ENCODE assay signal across 19 mouse cellular contexts in the genomic region with DNA sequence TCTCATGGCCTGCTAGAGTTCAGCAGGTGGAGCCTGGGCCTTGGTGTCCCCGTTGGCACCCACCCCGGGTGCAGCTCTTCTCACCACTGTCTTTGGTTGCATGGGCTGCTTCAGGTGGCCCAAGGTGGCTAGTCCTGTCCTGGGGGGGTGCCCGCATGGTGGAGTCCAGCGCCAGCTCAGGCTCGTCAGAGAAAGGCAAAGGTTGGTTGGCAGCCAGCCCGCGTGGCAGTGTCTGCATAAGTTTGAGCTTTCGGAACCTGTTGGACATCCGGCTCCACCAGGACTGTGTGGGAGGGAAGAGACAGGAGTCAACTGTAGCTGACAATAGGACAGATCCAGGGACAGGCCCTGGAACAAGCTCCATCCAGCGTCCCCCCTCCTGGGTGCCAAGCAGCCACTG. TPM values are rescaled to one million over a fixed set of nuclear protein-coding genes. Genes with fewer than 3 reads are reported as not detected.
"Had no signal": no experiment of that assay in that cellular context is flagged by ENCODE, and none has a peak within 500 bp of the region (broad histone marks: within the 10 kb centered on the region; RNA-seq: fewer than 3 reads in every experiment).

No protein-coding gene starts in this region.

- H3K4me3 ChIP-seq: intestine, embryonic 15.5 days; limb, embryonic 10.5 days; limb, embryonic 13.5 days; liver, embryonic 12.5 days; liver, embryonic 15.5 days; lung, embryonic 15.5 days had no signal

- DNase-seq: layer of hippocampus, adult 9-11 months; liver; lung, adult 18-20 months; lung, postnatal 10 days; lung, postnatal 4 days; midbrain, embryonic 14.5 days; thymus, adult 18-20 months; thymus, postnatal 36 days had no signal

- H3K9ac ChIP-seq: intestine, embryonic 15.5 days; limb, embryonic 13.5 days; liver, embryonic 12.5 days; liver, embryonic 15.5 days; lung, embryonic 15.5 days had no signal

- H3K4me1 ChIP-seq: intestine, embryonic 15.5 days; liver, embryonic 12.5 days; liver, embryonic 15.5 days; lung, embryonic 15.5 days had no signal

- H3K4me2 ChIP-seq: intestine, embryonic 15.5 days; limb, embryonic 13.5 days; liver, embryonic 12.5 days; liver, embryonic 15.5 days; lung, embryonic 15.5 days; midbrain, embryonic 11.5 days had no signal

- H3K9me3 ChIP-seq: intestine, embryonic 15.5 days; limb, embryonic 10.5 days; limb, embryonic 13.5 days; liver, embryonic 12.5 days; liver, embryonic 15.5 days; lung, embryonic 15.5 days had no signal

- H3K27ac ChIP-seq: intestine, embryonic 15.5 days; kidney, postnatal 0 days; limb, embryonic 10.5 days; limb, embryonic 13.5 days; liver, embryonic 12.5 days; liver, embryonic 15.5 days; lung, embryonic 15.5 days had no signal

- H3K27me3 ChIP-seq: intestine, embryonic 15.5 days; limb, embryonic 13.5 days; liver, embryonic 12.5 days; liver, embryonic 15.5 days; lung, embryonic 15.5 days had no signal

- ATAC-seq: intestine, embryonic 15.5 days; liver, embryonic 12.5 days had no signal

- H3K36me3 ChIP-seq: intestine, embryonic 15.5 days; liver, embryonic 12.5 days; liver, embryonic 15.5 days; lung, embryonic 15.5 days had no signal

RNA-seq across cellular contexts. Expression of a gene that starts 47.9 kb away (rescaled TPM):
- total RNA-seq: megakaryocyte progenitor cell, adult 5-6 weeks; megakaryocyte-erythroid progenitor cell, adult 5-6 weeks had no signal
- polyA plus RNA-seq: spleen, adult 2 months had no signal
